Mouse (Mus musculus): Measurements from ENCODE around the gene Nr1h3. TPM values are rescaled to one million over a fixed set of nuclear protein-coding genes. Genes with fewer than 3 reads are reported as not detected.

The Nr1h3 gene
- polyA plus RNA-seq, 1 experiment from 2014 or later, result 2.6 TPM

- no peak overlapping the region for H3K4me3 ChIP-seq (replicated peaks; ENCODE audit: low read depth, low read length)
- 85% methylated on average over 2 of the region's 2 CpGs for WGBS
- H3K4me1 ChIP-seq (ENCODE audit: control insufficient read depth, insufficient read depth, low read length), result no peaks in the 10 kb centered on the region
- H3K36me3 ChIP-seq (ENCODE audit: control insufficient read depth, insufficient read depth, low read length), result no peaks in the 10 kb centered on the region
- no peak overlapping the region for H3K9ac ChIP-seq (replicated peaks; ENCODE audit: low read length)
- H3K4me2 ChIP-seq (ENCODE audit: low read length), result no peak overlapping the region
- no peak for DNase-seq
- H3K9me3 ChIP-seq (ENCODE audit: control insufficient read depth, low read length), result no peaks in the 10 kb centered on the region
- H3K27ac ChIP-seq (replicated peaks; ENCODE audit: low read depth, low read length), result no peak overlapping the region
- ATAC-seq (ENCODE audit: low FRiP score, low TSS enrichment), result no peak
- no peaks in the 10 kb centered on the region for H3K27me3 ChIP-seq (ENCODE audit: control insufficient read depth, insufficient read depth, low read length)
Measured at GRCm38 (mm10) chr2:91229735-91230134, 27.1 kb upstream of the Nr1h3 start.

- DNase-seq (no peak), ATAC-seq (ENCODE audit: low FRiP score, low TSS enrichment) (no peak)
- Histone ChIP-seq H3K4me3 (replicated peaks; ENCODE audit: low read depth, low read length) (no peak overlapping the region), H3K36me3 (ENCODE audit: control insufficient read depth, insufficient read depth, low read length) (0 out of 2 replicates have a peak, but pooled peaks cover 2% of the 10 kb centered on the region), H3K9me3 (ENCODE audit: control insufficient read depth, low read length) (no peaks in the 10 kb centered on the region), H3K4me2 (ENCODE audit: low read length) (no peak overlapping the region), H3K27ac (replicated peaks; ENCODE audit: low read depth, low read length) (no peak overlapping the region), H3K9ac (replicated peaks; ENCODE audit: low read length) (no peak overlapping the region), H3K27me3 (ENCODE audit: control insufficient read depth, insufficient read depth, low read length) (no peaks in the 10 kb centered on the region), H3K4me1 (ENCODE audit: control insufficient read depth, insufficient read depth, low read length) (no peaks in the 10 kb centered on the region)
- 82% methylated on average over 2 of the region's 2 CpGs for WGBS
Measured at GRCm38 (mm10) chr2:91223614-91224013, 21.0 kb upstream of the Nr1h3 start.

GRCm38 (mm10) chr2:91220501-91220900, 17.9 kb upstream of the Nr1h3 start:
- Histone ChIP-seq H3K27ac (replicated peaks; ENCODE audit: low read depth, low read length) (no peak overlapping the region), H3K27me3 (ENCODE audit: control insufficient read depth, insufficient read depth, low read length) (no peaks in the 10 kb centered on the region), H3K4me3 (replicated peaks; ENCODE audit: low read depth, low read length) (no peak overlapping the region), H3K9me3 (ENCODE audit: control insufficient read depth, low read length) (no peaks in the 10 kb centered on the region), H3K4me2 (ENCODE audit: low read length) (no peak overlapping the region), H3K4me1 (ENCODE audit: control insufficient read depth, insufficient read depth, low read length) (no peaks in the 10 kb centered on the region), H3K36me3 (ENCODE audit: control insufficient read depth, insufficient read depth, low read length) (0 out of 2 replicates have a peak, but pooled peaks cover 15% of the 10 kb centered on the region), H3K9ac (replicated peaks; ENCODE audit: low read length) (no peak overlapping the region)
- ATAC-seq (ENCODE audit: low FRiP score, low TSS enrichment) (no peak), DNase-seq (no peak)
- WGBS, result 96% methylated on average over 3 of the region's 3 CpGs

GRCm38 (mm10) chr2:91217032-91217431, 14.4 kb upstream of the Nr1h3 start:
- peaks cover 46% of the 10 kb centered on the region for H3K36me3 ChIP-seq (ENCODE audit: control insufficient read depth, insufficient read depth, low read length)

GRCm38 (mm10) chr2:91213311-91213710, 10.7 kb upstream of the Nr1h3 start:
- peaks cover 78% of the 10 kb centered on the region for H3K36me3 ChIP-seq (ENCODE audit: control insufficient read depth, insufficient read depth, low read length)

More at GRCm38 (mm10) chr2:91217032-91217431, 14.4 kb upstream of the Nr1h3 start:
- 80% methylated on average over 4 of the region's 4 CpGs for WGBS
- DNase-seq (peak; percentile 28), ATAC-seq (ENCODE audit: low FRiP score, low TSS enrichment) (no peak)
- Histone ChIP-seq H3K9ac (replicated peaks; ENCODE audit: low read length) (no peak overlapping the region), H3K4me2 (ENCODE audit: low read length) (no peak overlapping the region), H3K27ac (replicated peaks; ENCODE audit: low read depth, low read length) (no peak overlapping the region), H3K4me1 (ENCODE audit: control insufficient read depth, insufficient read depth, low read length) (no peaks in the 10 kb centered on the region), H3K4me3 (replicated peaks; ENCODE audit: low read depth, low read length) (no peak overlapping the region), H3K27me3 (ENCODE audit: control insufficient read depth, insufficient read depth, low read length) (no peaks in the 10 kb centered on the region), H3K9me3 (ENCODE audit: control insufficient read depth, low read length) (no peaks in the 10 kb centered on the region)

GRCm38 (mm10) chr2:91206254-91206775, 3.7 kb upstream of the Nr1h3 start:
- peaks cover 20% of the 10 kb centered on the region for H3K4me1 ChIP-seq (ENCODE audit: control insufficient read depth, insufficient read depth, low read length)
- H3K27ac ChIP-seq (replicated peaks; ENCODE audit: low read depth, low read length), result no peak overlapping the region
- H3K36me3 ChIP-seq (ENCODE audit: control insufficient read depth, insufficient read depth, low read length), result peaks cover 57% of the 10 kb centered on the region
- no peak overlapping the region for H3K4me2 ChIP-seq (ENCODE audit: low read length)
- H3K9ac ChIP-seq (replicated peaks; ENCODE audit: low read length), result no peak overlapping the region
- ATAC-seq (ENCODE audit: low FRiP score, low TSS enrichment) (no peak), DNase-seq (no peak)
- no peaks in the 10 kb centered on the region for H3K27me3 ChIP-seq (ENCODE audit: control insufficient read depth, insufficient read depth, low read length)
- 92% methylated on average over 9 of the region's 9 CpGs for WGBS
- no peak overlapping the region for H3K4me3 ChIP-seq (replicated peaks; ENCODE audit: low read depth, low read length)
- H3K9me3 ChIP-seq (ENCODE audit: control insufficient read depth, low read length), result no peaks in the 10 kb centered on the region

More at GRCm38 (mm10) chr2:91213311-91213710, 10.7 kb upstream of the Nr1h3 start:
- no peaks in the 10 kb centered on the region for H3K4me1 ChIP-seq (ENCODE audit: control insufficient read depth, insufficient read depth, low read length)
- no peak for DNase-seq
- H3K4me3 ChIP-seq (replicated peaks; ENCODE audit: low read depth, low read length), result no peak overlapping the region
- no peak overlapping the region for H3K9ac ChIP-seq (replicated peaks; ENCODE audit: low read length)
- H3K9me3 ChIP-seq (ENCODE audit: control insufficient read depth, low read length), result no peaks in the 10 kb centered on the region
- H3K27ac ChIP-seq (replicated peaks; ENCODE audit: low read depth, low read length), result no peak overlapping the region
- no peak overlapping the region for H3K4me2 ChIP-seq (ENCODE audit: low read length)
- H3K27me3 ChIP-seq (ENCODE audit: control insufficient read depth, insufficient read depth, low read length), result no peaks in the 10 kb centered on the region
- no peak for ATAC-seq (ENCODE audit: low FRiP score, low TSS enrichment)

- Histone ChIP-seq H3K27ac (replicated peaks; ENCODE audit: low read depth, low read length) (peak overlapping the region; percentile 84), H3K4me2 (ENCODE audit: low read length) (peak overlapping the region; percentile 59), H3K9me3 (ENCODE audit: control insufficient read depth, low read length) (no peaks in the 10 kb centered on the region), H3K4me1 (ENCODE audit: control insufficient read depth, insufficient read depth, low read length) (peaks cover 20% of the 10 kb centered on the region), H3K27me3 (ENCODE audit: control insufficient read depth, insufficient read depth, low read length) (no peaks in the 10 kb centered on the region), H3K4me3 (replicated peaks; ENCODE audit: low read depth, low read length) (peak overlapping the region; percentile 56), H3K36me3 (ENCODE audit: control insufficient read depth, insufficient read depth, low read length) (peaks cover 28% of the 10 kb centered on the region), H3K9ac (replicated peaks; ENCODE audit: low read length) (peak overlapping the region; percentile 62)
- DNase-seq, result no peak
- peak; percentile 64 for ATAC-seq (ENCODE audit: low FRiP score, low TSS enrichment)
- WGBS, result 12% methylated on average over 20 of the region's 20 CpGs
Measured at GRCm38 (mm10) chr2:91202972-91203656, 480 bp upstream of the Nr1h3 start.

- Histone ChIP-seq H3K4me3 (replicated peaks; ENCODE audit: low read depth, low read length) (no peak overlapping the region), H3K4me2 (ENCODE audit: low read length) (no peak overlapping the region), H3K4me1 (ENCODE audit: control insufficient read depth, insufficient read depth, low read length) (peaks cover 19% of the 10 kb centered on the region), H3K27ac (replicated peaks; ENCODE audit: low read depth, low read length) (no peak overlapping the region), H3K27me3 (ENCODE audit: control insufficient read depth, insufficient read depth, low read length) (no peaks in the 10 kb centered on the region), H3K9me3 (ENCODE audit: control insufficient read depth, low read length) (no peaks in the 10 kb centered on the region), H3K9ac (replicated peaks; ENCODE audit: low read length) (no peak overlapping the region), H3K36me3 (ENCODE audit: control insufficient read depth, insufficient read depth, low read length) (no peaks in the 10 kb centered on the region)
- DNase-seq (no peak), ATAC-seq (ENCODE audit: low FRiP score, low TSS enrichment) (no peak)
- WGBS, result 88% methylated on average over 3 of the region's 3 CpGs
Measured at GRCm38 (mm10) chr2:91198888-91199287, 3.7 kb downstream of the Nr1h3 start.

- no peaks in the 10 kb centered on the region for H3K9me3 ChIP-seq (ENCODE audit: control insufficient read depth, low read length)
- H3K4me3 ChIP-seq (replicated peaks; ENCODE audit: low read depth, low read length), result no peak overlapping the region
- H3K36me3 ChIP-seq (ENCODE audit: control insufficient read depth, insufficient read depth, low read length), result no peaks in the 10 kb centered on the region
- H3K9ac ChIP-seq (replicated peaks; ENCODE audit: low read length), result no peak overlapping the region
- no peak overlapping the region for H3K27ac ChIP-seq (replicated peaks; ENCODE audit: low read depth, low read length)
- 64% methylated on average over 3 of the region's 3 CpGs for WGBS
- ATAC-seq (ENCODE audit: low FRiP score, low TSS enrichment), result no peak
- H3K4me1 ChIP-seq (ENCODE audit: control insufficient read depth, insufficient read depth, low read length), result peaks cover 6% of the 10 kb centered on the region
- no peak for DNase-seq
- no peaks in the 10 kb centered on the region for H3K27me3 ChIP-seq (ENCODE audit: control insufficient read depth, insufficient read depth, low read length)
- H3K4me2 ChIP-seq (ENCODE audit: low read length), result no peak overlapping the region
Measured at GRCm38 (mm10) chr2:91196577-91197001, 6.0 kb downstream of the Nr1h3 start.

Measured in midbrain, embryonic 14.5 days (tissue).